Mouse (Mus musculus): ENCODE results near the gene Gm5891.
"Not testable (repeated sequence)": the region's sequence is repeated elsewhere in the genome, so short reads cannot be mapped to it uniquely, and the experiment has no call there.

The Gm5891 gene

GRCm38 (mm10) chr7:21921191-21921590 is at the start of gene Gm5891:
Gene Gm5891 (minus strand): TSS chr7:21921291.
- DNase-seq = not testable (repeated sequence)
